Mouse (Mus musculus) lung, embryonic 14.5 days (tissue): ENCODE measurements around the gene Inpp4a. TPM values are rescaled to one million over a fixed set of nuclear protein-coding genes. Genes with fewer than 3 reads are reported as not detected.
A peak's percentile ranks its signal among the peaks of the same experiment; 100 is the strongest.

Source experiments
- ATAC-seq: fragments of 200-750 bp; cut with Nextera tagmentation; 2 replicates; pipeline ENCODE4 v1.8.0; 2017; ENCODE audit warnings: mild to moderate bottlenecking, moderate TSS enrichment, moderate library complexity; ENCODE audit not compliant: insufficient read depth
- DNase-seq: peaks from one replicate; pipeline ENCODE4 v3.0.0-alpha.2; 2015
- H3K27ac ChIP-seq: fragments of 300-500 bp; sonication (generic); 2 replicates; pipeline ENCODE4 v1.5.1; 2014; ENCODE audit warnings: low read depth, mild to moderate bottlenecking, moderate library complexity
- H3K27me3 ChIP-seq: fragments of 300-500 bp; sonication (generic); 2 replicates; pipeline ENCODE4 v1.6.1; 2014; ENCODE audit warnings: low read length, control low read depth; ENCODE audit not compliant: insufficient read depth
- H3K36me3 ChIP-seq: fragments of 300-500 bp; sonication (generic); 2 replicates; pipeline ENCODE4 v1.6.1; 2014; ENCODE audit warnings: control low read depth; ENCODE audit not compliant: insufficient read depth
- H3K4me1 ChIP-seq: fragments of 300-500 bp; sonication (generic); 2 replicates; pipeline ENCODE4 v1.6.1; 2014; ENCODE audit warnings: antibody characterized with exemption, control low read depth; ENCODE audit not compliant: insufficient read depth
- H3K4me2 ChIP-seq: fragments of 300-500 bp; sonication (generic); 2 replicates; pipeline ENCODE4 v1.6.1; 2014; ENCODE audit warnings: mild to moderate bottlenecking
- H3K4me3 ChIP-seq: fragments of 300-500 bp; sonication (generic); 2 replicates; pipeline ENCODE4 v1.5.1; 2014; ENCODE audit warnings: low read depth, low read length
- H3K9ac ChIP-seq: fragments of 300-500 bp; sonication (generic); 2 replicates; pipeline ENCODE4 v1.6.1; 2014
- H3K9me3 ChIP-seq: fragments of 300-500 bp; sonication (generic); 2 replicates; pipeline ENCODE4 v1.6.1; 2016; ENCODE audit warnings: low read depth, low read length, control low read depth
- CTCF ChIP-seq: IDR thresholded peaks from 2 replicates; pipeline ENCODE4 v1.5.1; 2016; ENCODE audit warnings: antibody characterized with exemption, low read depth
- whole genome bisulfite sequencing: fragments of 180-500 bp; shearing (Covaris S2); extraction: QIAGEN DNeasy Blood & Tissue Kit; methylation state at CpG from one replicate; pipeline ENCODE4 v1.1.7; 2014; 5-methylcytosine and 5-hydroxymethylcytosine counted together
- polyA plus RNA-seq: library from polyadenylated mRNA; unstranded; fragments of >200 nt; fragmentation: Nextera tagmentation; extraction: Ambion mirVana; gene quantifications from 2 replicates; pipeline ENCODE4 v1.2.1, GENCODE M21; 2014

Inpp4a gene
- polyA plus RNA-seq, 1 experiment from 2014 or later = 11.1 TPM

- TF ChIP-seq CTCF = no peak
- whole genome bisulfite sequencing = 57% methylated on average over 11 of the region's 11 CpGs
- Histone ChIP-seq H3K4me3 (no peak overlapping the region), H3K9me3 (no peaks in the 10 kb centered on the region), H3K4me2 (no peak overlapping the region), H3K36me3 (no peaks in the 10 kb centered on the region), H3K4me1 (no peaks in the 10 kb centered on the region), H3K27ac (no peak overlapping the region), H3K27me3 (no peaks in the 10 kb centered on the region), H3K9ac (no peak overlapping the region)
- ATAC-seq (no peak), DNase-seq (no peak)
These were observed 11.3 kb upstream of the Inpp4a start for GRCm38 (mm10) chr1:37288181-37288935.

- H3K4me2 ChIP-seq = no peak overlapping the region
- WGBS = 81% methylated on average over 7 of the region's 7 CpGs
- DNase-seq = no peak
- H3K9me3 ChIP-seq = no peaks in the 10 kb centered on the region
- no peaks in the 10 kb centered on the region for H3K4me1 ChIP-seq
- H3K4me3 ChIP-seq = no peak overlapping the region
- H3K27me3 ChIP-seq = no peaks in the 10 kb centered on the region
- no peak for TF ChIP-seq CTCF
- no peaks in the 10 kb centered on the region for H3K36me3 ChIP-seq
- no peak overlapping the region for H3K9ac ChIP-seq
- H3K27ac ChIP-seq = no peak overlapping the region
- ATAC-seq = no peak
These were observed 10.7 kb upstream of the Inpp4a start for GRCm38 (mm10) chr1:37288941-37289340.

- no peaks in the 10 kb centered on the region for H3K9me3 ChIP-seq
- no peak overlapping the region for H3K4me3 ChIP-seq
- DNase-seq (peak; percentile 61), ATAC-seq (no peak)
- no peaks in the 10 kb centered on the region for H3K36me3 ChIP-seq
- H3K9ac ChIP-seq = no peak overlapping the region
- peaks cover 7% of the 10 kb centered on the region for H3K4me1 ChIP-seq
- no peak for TF ChIP-seq CTCF
- no peaks in the 10 kb centered on the region for H3K27me3 ChIP-seq
- whole genome bisulfite sequencing = 25% methylated on average over 1 of the region's 1 CpGs
- no peak overlapping the region for H3K27ac ChIP-seq
- no peak overlapping the region for H3K4me2 ChIP-seq
These were observed 3.3 kb upstream of the Inpp4a start for GRCm38 (mm10) chr1:37296414-37296813.

GRCm38 (mm10) chr1:37298904-37299303 is 761 bp upstream of the Inpp4a start:
- ATAC-seq (no peak), DNase-seq (no peak)
- no peaks in the 10 kb centered on the region for H3K36me3 ChIP-seq
- H3K9ac ChIP-seq = no peak overlapping the region
- no peaks in the 10 kb centered on the region for H3K9me3 ChIP-seq
- no peaks in the 10 kb centered on the region for H3K27me3 ChIP-seq
- WGBS = 84% methylated on average over 2 of the region's 2 CpGs
- H3K4me1 ChIP-seq = peaks cover 7% of the 10 kb centered on the region
- no peak overlapping the region for H3K4me3 ChIP-seq
- no peak overlapping the region for H3K27ac ChIP-seq
- no peak for TF ChIP-seq CTCF
- H3K4me2 ChIP-seq = peak overlapping the region; percentile 86; the same call in 1 of the 2 replicates

GRCm38 (mm10) chr1:37300650-37301049 is 985 bp downstream of the Inpp4a start:
- DNase-seq (no peak), ATAC-seq (no peak)
- TF ChIP-seq CTCF = no peak
- Histone ChIP-seq H3K4me3 (peak overlapping the region; percentile 84), H3K9me3 (no peaks in the 10 kb centered on the region), H3K4me1 (peaks cover 7% of the 10 kb centered on the region), H3K36me3 (no peaks in the 10 kb centered on the region), H3K4me2 (peak overlapping the region; percentile 86), H3K27me3 (no peaks in the 10 kb centered on the region), H3K9ac (peak overlapping the region; percentile 69), H3K27ac (no peak overlapping the region)
- 38% methylated on average over 5 of the region's 5 CpGs for WGBS

- no peak overlapping the region for H3K4me2 ChIP-seq
- H3K4me3 ChIP-seq = no peak overlapping the region
- ATAC-seq (no peak), DNase-seq (no peak)
- H3K36me3 ChIP-seq = no peaks in the 10 kb centered on the region
- H3K4me1 ChIP-seq = peaks cover 7% of the 10 kb centered on the region
- H3K9ac ChIP-seq = no peak overlapping the region
- H3K27me3 ChIP-seq = no peaks in the 10 kb centered on the region
- H3K9me3 ChIP-seq = no peaks in the 10 kb centered on the region
- 53% methylated on average over 3 of the region's 3 CpGs for WGBS
- TF ChIP-seq CTCF = no peak
- no peak overlapping the region for H3K27ac ChIP-seq
These were observed 3.1 kb downstream of the Inpp4a start for GRCm38 (mm10) chr1:37302801-37303200.

GRCm38 (mm10) chr1:37305691-37306287 is 6.1 kb downstream of the Inpp4a start:
- Histone ChIP-seq H3K4me3 (no peak overlapping the region), H3K27me3 (no peaks in the 10 kb centered on the region), H3K36me3 (no peaks in the 10 kb centered on the region), H3K4me2 (no peak overlapping the region), H3K9ac (no peak overlapping the region), H3K27ac (no peak overlapping the region), H3K4me1 (peaks cover 2% of the 10 kb centered on the region), H3K9me3 (no peaks in the 10 kb centered on the region)
- DNase-seq (no peak), ATAC-seq (no peak)
- no peak for TF ChIP-seq CTCF
- WGBS = 56% methylated on average over 9 of the region's 9 CpGs
